Mouse (Mus musculus) adrenal gland, postnatal 25 days (tissue): ENCODE measurements at regions not wholly inside any gene's neighbourhood (a gene's known extent, or its start where the extent isn't known, plus 50 kb on each side); places are given as distances from the start of the nearest gene placed in this dataset.

Source experiments
- DNase-seq: peaks from one replicate; pipeline ENCODE4 v3.0.0; 2021; ENCODE audit warnings: mixed read lengths

GRCm38 (mm10) chr12:106399085-106399484 lies 389.1 kb downstream of the Vrk1 start:
- DNase-seq = no peak

GRCm38 (mm10) chr12:106411075-106411474 lies 401.0 kb downstream of the Vrk1 start:
- no peak for DNase-seq

GRCm38 (mm10) chr12:106426631-106427030 lies 416.6 kb downstream of the Vrk1 start:
- DNase-seq = no peak

- DNase-seq = peak; percentile 29
These were observed 420.0 kb downstream of the Vrk1 start for GRCm38 (mm10) chr12:106429991-106430390.

- DNase-seq = no peak
These were observed 435.1 kb downstream of the Vrk1 start for GRCm38 (mm10) chr12:106445151-106445550.

- DNase-seq = no peak
These were observed 435.9 kb downstream of the Vrk1 start for GRCm38 (mm10) chr12:106445976-106446375.

- DNase-seq = no peak
These were observed 437.0 kb downstream of the Vrk1 start for GRCm38 (mm10) chr12:106446876-106447532.

- peak; percentile 67 for DNase-seq
These were observed 438.5 kb downstream of the Vrk1 start for GRCm38 (mm10) chr12:106448551-106448950.

- no peak for DNase-seq
These were observed 443.5 kb downstream of the Vrk1 start for GRCm38 (mm10) chr12:106453491-106453890.

GRCm38 (mm10) chr12:106458215-106458614 lies 448.2 kb downstream of the Vrk1 start:
- no peak for DNase-seq

GRCm38 (mm10) chr12:106460650-106461049 lies 450.6 kb downstream of the Vrk1 start:
- no peak for DNase-seq

GRCm38 (mm10) chr12:106462281-106462680 lies 452.3 kb downstream of the Vrk1 start:
- no peak for DNase-seq

- no peak for DNase-seq
These were observed 454.7 kb downstream of the Vrk1 start for GRCm38 (mm10) chr12:106464701-106465100.

GRCm38 (mm10) chr12:106468173-106468860 lies 458.3 kb downstream of the Vrk1 start:
- DNase-seq = no peak

- no peak for DNase-seq
These were observed 464.6 kb downstream of the Vrk1 start for GRCm38 (mm10) chr12:106474501-106475165.

- no peak for DNase-seq
These were observed 465.5 kb downstream of the Vrk1 start for GRCm38 (mm10) chr12:106475486-106476050.

GRCm38 (mm10) chr12:106477040-106477665 lies 467.1 kb downstream of the Vrk1 start:
- DNase-seq = no peak

GRCm38 (mm10) chr12:106477731-106478130 lies 467.7 kb downstream of the Vrk1 start:
- DNase-seq = no peak

- DNase-seq = peak; percentile 12
These were observed 468.4 kb downstream of the Vrk1 start for GRCm38 (mm10) chr12:106478381-106478781.

GRCm38 (mm10) chr12:106479067-106479877 lies 469.2 kb downstream of the Vrk1 start:
- DNase-seq = no peak

GRCm38 (mm10) chr12:106479878-106480194 lies 469.8 kb downstream of the Vrk1 start:
- no peak for DNase-seq
